Mouse (Mus musculus): ENCODE measurements around the gene Traf7. TPM values are rescaled to one million over a fixed set of nuclear protein-coding genes. Genes with fewer than 3 reads are reported as not detected.
A peak's percentile ranks its signal among the peaks of the same experiment; 100 is the strongest.

The Traf7 gene
- polyA plus RNA-seq, 1 experiment from 2014 or later = 59.2 TPM

GRCm38 (mm10) chr17:24545247-24545646 lies 17.5 kb upstream of the Traf7 start:
- no peak for ATAC-seq (replicated peaks; ENCODE audit: insufficient number of reproducible peaks, insufficient read depth, low FRiP score, low read depth)
- H3K9me3 ChIP-seq (replicated peaks) = no peaks in the 10 kb centered on the region

GRCm38 (mm10) chr17:24544613-24545012 lies 16.9 kb upstream of the Traf7 start:
- H3K9me3 ChIP-seq (replicated peaks) = no peaks in the 10 kb centered on the region
- ATAC-seq (replicated peaks; ENCODE audit: insufficient number of reproducible peaks, insufficient read depth, low FRiP score, low read depth) = no peak
- peak overlapping the region; percentile 31 for H3K4me2 ChIP-seq
- H3K4me3 ChIP-seq = no peak overlapping the region
- 18% methylated on average over 12 of the region's 12 CpGs for WGBS
- no peaks in the 10 kb centered on the region for H3K36me3 ChIP-seq
- H3K27ac ChIP-seq = no peak overlapping the region
- H3K4me1 ChIP-seq (replicated peaks) = peaks cover 11% of the 10 kb centered on the region; the same call in 1 of the 2 replicates
- peaks cover 6% of the 10 kb centered on the region; the same call in 1 of the 2 replicates for H3K27me3 ChIP-seq
- no peak overlapping the region for H3K9ac ChIP-seq

More at GRCm38 (mm10) chr17:24545247-24545646, 17.5 kb upstream of the Traf7 start:
- Histone ChIP-seq H3K4me2 (no peak overlapping the region), H3K9ac (no peak overlapping the region), H3K36me3 (no peaks in the 10 kb centered on the region), H3K4me1 (replicated peaks) (peaks cover 11% of the 10 kb centered on the region; the same call in 1 of the 2 replicates), H3K27ac (no peak overlapping the region), H3K27me3 (peaks cover 6% of the 10 kb centered on the region; the same call in 1 of the 2 replicates), H3K4me3 (no peak overlapping the region)
- 93% methylated on average over 2 of the region's 2 CpGs for WGBS

- H3K4me3 ChIP-seq = no peak overlapping the region
- ATAC-seq (replicated peaks; ENCODE audit: insufficient number of reproducible peaks, insufficient read depth, low FRiP score, low read depth) = no peak
- no peak overlapping the region for H3K9ac ChIP-seq
- 13% methylated on average over 3 of the region's 3 CpGs for WGBS
- 0 out of 2 replicates have a peak, but pooled peaks cover 3% of the 10 kb centered on the region for H3K4me1 ChIP-seq (replicated peaks)
- no peaks in the 10 kb centered on the region for H3K9me3 ChIP-seq (replicated peaks)
- no peak overlapping the region for H3K4me2 ChIP-seq
- no peaks in the 10 kb centered on the region for H3K36me3 ChIP-seq
- peaks cover 6% of the 10 kb centered on the region; the same call in 1 of the 2 replicates for H3K27me3 ChIP-seq
- no peak overlapping the region for H3K27ac ChIP-seq
Observed at GRCm38 (mm10) chr17:24540375-24540774, 12.6 kb upstream of the Traf7 start.

GRCm38 (mm10) chr17:24538950-24539349 lies 11.2 kb upstream of the Traf7 start:
- ATAC-seq (replicated peaks; ENCODE audit: insufficient number of reproducible peaks, insufficient read depth, low FRiP score, low read depth) = no peak
- no peak overlapping the region for H3K4me2 ChIP-seq
- H3K4me3 ChIP-seq = no peak overlapping the region
- no peak overlapping the region for H3K27ac ChIP-seq
- H3K9ac ChIP-seq = no peak overlapping the region
- H3K4me1 ChIP-seq (replicated peaks) = no peaks in the 10 kb centered on the region
- no peaks in the 10 kb centered on the region for H3K27me3 ChIP-seq
- no peaks in the 10 kb centered on the region for H3K36me3 ChIP-seq
- 63% methylated on average over 8 of the region's 8 CpGs for WGBS
- H3K9me3 ChIP-seq (replicated peaks) = no peaks in the 10 kb centered on the region

- H3K9ac ChIP-seq = no peak overlapping the region
- H3K27me3 ChIP-seq = 0 out of 2 replicates have a peak, but pooled peaks cover under 1% of the 10 kb centered on the region
- H3K9me3 ChIP-seq (replicated peaks) = no peaks in the 10 kb centered on the region
- no peaks in the 10 kb centered on the region for H3K36me3 ChIP-seq
- H3K4me2 ChIP-seq = no peak overlapping the region
- no peak for ATAC-seq (replicated peaks; ENCODE audit: insufficient number of reproducible peaks, insufficient read depth, low FRiP score, low read depth)
- no peak overlapping the region for H3K4me3 ChIP-seq
- WGBS = 43% methylated on average over 3 of the region's 3 CpGs
- no peak overlapping the region for H3K27ac ChIP-seq
- H3K4me1 ChIP-seq (replicated peaks) = peaks cover 10% of the 10 kb centered on the region
Observed at GRCm38 (mm10) chr17:24537536-24537935, 9.8 kb upstream of the Traf7 start.

- Histone ChIP-seq H3K9me3 (replicated peaks) (no peaks in the 10 kb centered on the region), H3K4me2 (no peak overlapping the region), H3K4me3 (no peak overlapping the region), H3K36me3 (no peaks in the 10 kb centered on the region), H3K9ac (no peak overlapping the region), H3K27me3 (0 out of 2 replicates have a peak, but pooled peaks cover 5% of the 10 kb centered on the region), H3K4me1 (replicated peaks) (peaks cover 20% of the 10 kb centered on the region), H3K27ac (no peak overlapping the region)
- WGBS = 46% methylated on average over 5 of the region's 5 CpGs
- no peak for ATAC-seq (replicated peaks; ENCODE audit: insufficient number of reproducible peaks, insufficient read depth, low FRiP score, low read depth)
Observed at GRCm38 (mm10) chr17:24535300-24535699, 7.6 kb upstream of the Traf7 start.

GRCm38 (mm10) chr17:24534160-24534718 lies 6.5 kb upstream of the Traf7 start, which contains the start of gene Rab26:
Gene Rab26, minus strand, starts transcription at chr17:24534210.
- ATAC-seq (replicated peaks; ENCODE audit: insufficient number of reproducible peaks, insufficient read depth, low FRiP score, low read depth) = no peak
- Histone ChIP-seq H3K27me3 (0 out of 2 replicates have a peak, but pooled peaks cover 5% of the 10 kb centered on the region), H3K9ac (peak within 1 kb of the TSS; percentile 53), H3K9me3 (replicated peaks) (no peaks in the 10 kb centered on the region), H3K4me2 (peak within 1 kb of the TSS; percentile 84), H3K36me3 (no peaks in the 10 kb centered on the region; the same call in 1 of the 2 replicates), H3K4me1 (replicated peaks) (peaks cover 31% of the 10 kb centered on the region), H3K27ac (no peak within 1 kb of the TSS), H3K4me3 (peak within 1 kb of the TSS; percentile 45)
- WGBS = 92% methylated on average over 8 of the region's 8 CpGs

GRCm38 (mm10) chr17:24533099-24533992 lies 5.6 kb upstream of the Traf7 start:
- Histone ChIP-seq H3K4me3 (peak overlapping the region; percentile 45), H3K9me3 (replicated peaks) (no peaks in the 10 kb centered on the region), H3K27me3 (0 out of 2 replicates have a peak, but pooled peaks cover 5% of the 10 kb centered on the region), H3K27ac (no peak overlapping the region), H3K9ac (peak overlapping the region; percentile 53), H3K36me3 (no peaks in the 10 kb centered on the region; the same call in 1 of the 2 replicates), H3K4me1 (replicated peaks) (peaks cover 38% of the 10 kb centered on the region), H3K4me2 (peak overlapping the region; percentile 84)
- peak; percentile 61; the same call in 1 of the 2 replicates for ATAC-seq (replicated peaks; ENCODE audit: insufficient number of reproducible peaks, insufficient read depth, low FRiP score, low read depth)
- WGBS = 8% methylated on average over 53 of the region's 53 CpGs

GRCm38 (mm10) chr17:24532045-24532444 lies 4.3 kb upstream of the Traf7 start:
- Histone ChIP-seq H3K36me3 (no peaks in the 10 kb centered on the region; the same call in 1 of the 2 replicates), H3K4me1 (replicated peaks) (peaks cover 38% of the 10 kb centered on the region), H3K4me2 (no peak overlapping the region), H3K4me3 (no peak overlapping the region), H3K9ac (no peak overlapping the region), H3K27ac (no peak overlapping the region), H3K27me3 (0 out of 2 replicates have a peak, but pooled peaks cover 5% of the 10 kb centered on the region), H3K9me3 (replicated peaks) (no peaks in the 10 kb centered on the region)
- ATAC-seq (replicated peaks; ENCODE audit: insufficient number of reproducible peaks, insufficient read depth, low FRiP score, low read depth) = no peak
- WGBS = 80% methylated on average over 7 of the region's 7 CpGs

GRCm38 (mm10) chr17:24531064-24531463 lies 3.3 kb upstream of the Traf7 start:
- no peak for ATAC-seq (replicated peaks; ENCODE audit: insufficient number of reproducible peaks, insufficient read depth, low FRiP score, low read depth)
- H3K9me3 ChIP-seq (replicated peaks) = no peaks in the 10 kb centered on the region
- peaks cover 46% of the 10 kb centered on the region for H3K4me1 ChIP-seq (replicated peaks)
- 76% methylated on average over 3 of the region's 3 CpGs for WGBS
- H3K4me2 ChIP-seq = no peak overlapping the region
- H3K9ac ChIP-seq = no peak overlapping the region
- H3K4me3 ChIP-seq = no peak overlapping the region
- H3K36me3 ChIP-seq = no peaks in the 10 kb centered on the region; the same call in 1 of the 2 replicates
- no peak overlapping the region for H3K27ac ChIP-seq
- H3K27me3 ChIP-seq = 0 out of 2 replicates have a peak, but pooled peaks cover 5% of the 10 kb centered on the region
